Mouse (Mus musculus): ENCODE results near the gene Stx2.

DNA sequence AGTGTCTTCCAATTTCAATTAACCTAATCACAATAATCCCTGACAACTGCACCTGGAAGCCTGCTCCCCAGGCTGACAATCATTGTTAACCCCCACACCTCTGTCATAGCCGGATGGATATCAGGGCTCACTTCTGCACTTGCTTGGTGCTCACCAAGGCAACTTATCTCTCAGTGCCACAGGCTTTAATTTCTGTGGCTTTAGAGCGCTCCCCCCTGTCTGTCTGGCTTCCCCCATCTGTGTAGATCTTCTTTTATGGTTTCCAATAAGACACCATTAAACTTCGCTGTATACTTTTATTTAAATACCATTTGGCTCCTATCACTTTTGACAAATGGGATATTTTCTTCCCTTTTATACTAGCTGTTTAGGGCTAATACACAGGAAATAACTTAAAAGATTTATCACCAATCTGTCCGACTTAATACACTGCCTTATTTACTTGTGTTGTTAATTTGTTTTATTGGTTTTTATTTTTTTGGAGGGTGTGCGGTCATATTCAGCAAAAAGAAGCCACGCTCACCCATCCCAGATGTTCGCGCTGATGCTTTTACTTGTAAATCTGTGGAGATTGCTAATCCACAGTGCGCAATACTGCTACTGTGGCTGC, 46.4 kb upstream of the Stx2 start:
- TF ChIP-seq POLR2A (IDR thresholded peaks at IDR 0.05; ENCODE audit: low read depth, low read length), result no peak
- no peak for TF ChIP-seq CTCF (IDR thresholded peaks at IDR 0.05; ENCODE audit: extremely low read depth, insufficient read length, insufficient replicate concordance, low read depth, low read length)
